Mouse (Mus musculus) left cerebral cortex, adult 11 months (tissue): ENCODE measurements around the gene Gm11096.

ENCODE experiments used
- DNase-seq: peaks from one replicate; pipeline ENCODE4 v3.0.0; 2022; ENCODE audit warnings: low spot score

Gene Gm11096

DNA sequence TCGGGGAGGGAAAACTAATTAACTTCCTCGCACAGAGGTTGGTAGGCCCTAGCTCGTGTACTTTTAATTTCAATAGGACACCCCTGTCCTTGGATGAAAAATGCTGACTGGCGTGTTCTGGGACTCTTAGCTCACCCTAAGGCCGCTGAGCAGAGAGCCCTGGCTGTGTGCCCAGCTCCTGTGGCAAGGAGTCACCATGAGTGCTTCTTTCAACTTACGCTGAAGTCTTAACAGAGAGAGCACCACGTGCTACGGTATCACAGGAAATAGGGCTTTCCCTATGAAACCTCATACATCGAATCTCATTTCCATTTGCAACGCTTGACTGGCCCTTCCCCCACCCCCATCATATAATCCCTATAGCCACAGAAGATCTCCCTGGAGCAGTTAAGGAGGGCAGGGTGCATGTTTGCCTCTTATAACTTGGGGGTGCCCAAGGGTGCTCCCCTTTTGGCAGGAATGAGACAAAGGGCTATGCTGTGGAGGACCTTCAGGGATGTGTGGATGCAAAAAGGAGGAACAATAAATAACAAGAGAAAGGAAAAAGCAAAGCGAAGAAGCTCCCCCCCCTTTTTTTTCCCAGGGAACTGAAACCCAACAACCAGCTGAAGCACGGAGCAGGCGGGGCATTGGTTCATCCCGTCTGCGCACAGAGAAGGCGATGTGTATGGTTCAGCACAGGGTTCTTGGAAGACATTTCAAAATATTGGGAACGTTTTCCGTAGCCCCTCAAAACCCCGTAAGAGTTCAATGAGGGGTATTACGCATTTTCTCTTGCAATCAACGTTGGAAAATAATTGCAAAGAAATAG is 39.0 kb downstream of the Gm11096 start:
- no peak for DNase-seq

- no peak for DNase-seq
These were observed 40.4 kb downstream of the Gm11096 start for GRCm38 (mm10) chr17:81481843-81482490.

GRCm38 (mm10) chr17:81486388-81486787 is 44.8 kb downstream of the Gm11096 start:
- no peak for DNase-seq
